18 mouse cellular contexts compared by ENCODE assay signal in genomic region chr4:124368085-124368484, GRCm38 (mm10).
"Had no signal": no experiment of that assay in that cellular context is flagged by ENCODE, and none has a peak within 500 bp of the region (broad histone marks: within the 10 kb centered on the region; RNA-seq: fewer than 3 reads in every experiment).

No protein-coding gene starts in this region.

- H3K9me3 ChIP-seq: liver, embryonic 15.5 days; lung, embryonic 15.5 days; midbrain, embryonic 15.5 days; neural tube, embryonic 12.5 days; stomach, embryonic 15.5 days had no signal

- H3K36me3 ChIP-seq: liver, embryonic 15.5 days; lung, embryonic 15.5 days; midbrain, embryonic 15.5 days; neural tube, embryonic 12.5 days; stomach, embryonic 15.5 days had no signal

- ATAC-seq: liver, postnatal 0 days; lung, postnatal 0 days; midbrain, embryonic 15.5 days had no signal

- H3K4me3 ChIP-seq: liver, embryonic 15.5 days; lung, embryonic 15.5 days; megakaryocyte, embryonic 14.5 days; midbrain, embryonic 15.5 days; neural tube, embryonic 12.5 days; stomach, embryonic 15.5 days had no signal

- DNase-seq: liver, postnatal 0 days; lung, adult 2 months; lung, postnatal 14 days; lung, postnatal 36 days; right cerebral cortex, postnatal 14 days; thymus, adult 2 months; thymus, postnatal 25 days; thymus, postnatal 4 days had no signal

- H3K9ac ChIP-seq: liver, embryonic 15.5 days; liver, postnatal 0 days; lung, embryonic 15.5 days; midbrain, embryonic 15.5 days; neural tube, embryonic 12.5 days; stomach, embryonic 15.5 days had no signal

- H3K4me2 ChIP-seq: liver, embryonic 15.5 days; lung, embryonic 15.5 days; midbrain, embryonic 11.5 days; midbrain, embryonic 15.5 days; neural tube, embryonic 12.5 days; stomach, embryonic 15.5 days had no signal

- H3K27me3 ChIP-seq: liver, embryonic 15.5 days; lung, embryonic 15.5 days; megakaryocyte, embryonic 14.5 days; midbrain, embryonic 15.5 days; neural tube, embryonic 12.5 days; stomach, embryonic 15.5 days had no signal

- H3K4me1 ChIP-seq: liver, embryonic 15.5 days; lung, embryonic 15.5 days; megakaryocyte, embryonic 14.5 days; midbrain, embryonic 15.5 days; neural tube, embryonic 12.5 days; stomach, embryonic 15.5 days had no signal

- H3K27ac ChIP-seq: liver, embryonic 15.5 days; lung, embryonic 15.5 days; macrophage; midbrain, embryonic 15.5 days; neural tube, embryonic 12.5 days; stomach, embryonic 15.5 days; stomach, postnatal 0 days had no signal
